Mouse (Mus musculus): ENCODE results near the gene Olfr487. TPM values are rescaled to one million over a fixed set of nuclear protein-coding genes. Genes with fewer than 3 reads are reported as not detected.

Gene Olfr487
- total and polyA plus RNA-seq, 2 experiments from 2014 or later = not detected

GRCm38 (mm10) chr7:108159771-108160170 is 54.7 kb downstream of the Olfr487 start, which contains the start of gene Olfr485:
TSS of gene Olfr485 (minus strand) at chr7:108159871.
- H3K36me3 ChIP-seq (ENCODE audit: insufficient read depth, low read length) = no peaks in the 10 kb centered on the region
- no peak within 1 kb of the TSS for H3K27ac ChIP-seq
- no peak within 1 kb of the TSS for H3K9ac ChIP-seq (replicated peaks; ENCODE audit: low read length)
- ATAC-seq = no peak
- DNase-seq (ENCODE audit: low spot score) = no peak
- no peaks in the 10 kb centered on the region for H3K4me1 ChIP-seq (ENCODE audit: insufficient read depth, low read length)
- no peaks in the 10 kb centered on the region for H3K9me3 ChIP-seq (ENCODE audit: low read length)
- no peak within 1 kb of the TSS for H3K4me3 ChIP-seq (ENCODE audit: low read length)
- TF ChIP-seq CTCF (IDR thresholded peaks at IDR 0.05; ENCODE audit: low read depth) = no peak
- H3K4me2 ChIP-seq (ENCODE audit: low read depth, low read length) = no peak within 1 kb of the TSS
- no peaks in the 10 kb centered on the region for H3K27me3 ChIP-seq (ENCODE audit: insufficient read depth, low read length)

Other genes starting within 250 kb of the Olfr487 start
- not detected in 2 replicates for gene Olfr476, start 249.8 kb downstream of the Olfr487 start, total RNA-seq (2014; rRNA removed)
- gene Olfr476, start 249.8 kb downstream of the Olfr487 start, polyA plus RNA-seq (2015; fragmentation: Nextera tagmentation; extraction: Ambion mirVana) = not detected in 2 replicates
- gene Olfr477, start 227.9 kb downstream of the Olfr487 start, total RNA-seq (2014; rRNA removed) = not detected in 2 replicates
- gene Olfr477, start 227.9 kb downstream of the Olfr487 start, polyA plus RNA-seq (2015; fragmentation: Nextera tagmentation; extraction: Ambion mirVana) = not detected in 2 replicates
- gene Olfr478, start 180.6 kb downstream of the Olfr487 start, total RNA-seq (2014; rRNA removed) = not detected in 2 replicates
- not detected in 2 replicates for gene Olfr478, start 180.6 kb downstream of the Olfr487 start, polyA plus RNA-seq (2015; fragmentation: Nextera tagmentation; extraction: Ambion mirVana)
- not detected in 2 replicates for gene Olfr479, start 163.9 kb downstream of the Olfr487 start, total RNA-seq (2014; rRNA removed)
- not detected in 2 replicates for gene Olfr479, start 163.9 kb downstream of the Olfr487 start, polyA plus RNA-seq (2015; fragmentation: Nextera tagmentation; extraction: Ambion mirVana)
- not detected in 2 replicates for gene Olfr480, start 147.3 kb downstream of the Olfr487 start, total RNA-seq (2014; rRNA removed)
- gene Olfr480, start 147.3 kb downstream of the Olfr487 start, polyA plus RNA-seq (2015; fragmentation: Nextera tagmentation; extraction: Ambion mirVana) = not detected in 2 replicates
- gene Olfr481, start 134.8 kb downstream of the Olfr487 start, total RNA-seq (2014; rRNA removed) = not detected in 2 replicates
- not detected in 2 replicates for gene Olfr481, start 134.8 kb downstream of the Olfr487 start, polyA plus RNA-seq (2015; fragmentation: Nextera tagmentation; extraction: Ambion mirVana)
- gene Olfr482, start 117.0 kb downstream of the Olfr487 start, total RNA-seq (2014; rRNA removed) = not detected in 2 replicates
- gene Olfr482, start 117.0 kb downstream of the Olfr487 start, polyA plus RNA-seq (2015; fragmentation: Nextera tagmentation; extraction: Ambion mirVana) = 0.14 TPM in 1 of 2 replicates, not detected in the other
- not detected in 2 replicates for gene Olfr483, start 113.8 kb downstream of the Olfr487 start, total RNA-seq (2014; rRNA removed)
- gene Olfr483, start 113.8 kb downstream of the Olfr487 start, polyA plus RNA-seq (2015; fragmentation: Nextera tagmentation; extraction: Ambion mirVana) = not detected in 2 replicates
- gene Olfr484, start 87.2 kb downstream of the Olfr487 start, total RNA-seq (2014; rRNA removed) = not detected in 2 replicates
- gene Olfr484, start 87.2 kb downstream of the Olfr487 start, polyA plus RNA-seq (2015; fragmentation: Nextera tagmentation; extraction: Ambion mirVana) = not detected in 2 replicates
- gene Olfr485, start 54.8 kb downstream of the Olfr487 start, total RNA-seq (2014; rRNA removed) = not detected in 2 replicates
- not detected in 2 replicates for gene Olfr485, start 54.8 kb downstream of the Olfr487 start, polyA plus RNA-seq (2015; fragmentation: Nextera tagmentation; extraction: Ambion mirVana)
- gene Olfr486, start 41.9 kb downstream of the Olfr487 start, total RNA-seq (2014; rRNA removed) = not detected in 2 replicates
- gene Olfr486, start 41.9 kb downstream of the Olfr487 start, polyA plus RNA-seq (2015; fragmentation: Nextera tagmentation; extraction: Ambion mirVana) = not detected in 2 replicates
- not detected in 2 replicates for gene Olfr488, start 43.7 kb upstream of the Olfr487 start, total RNA-seq (2014; rRNA removed)
- not detected in 2 replicates for gene Olfr488, start 43.7 kb upstream of the Olfr487 start, polyA plus RNA-seq (2015; fragmentation: Nextera tagmentation; extraction: Ambion mirVana)
- gene Olfr490, start 74.3 kb upstream of the Olfr487 start, total RNA-seq (2014; rRNA removed) = not detected in 2 replicates
- not detected in 2 replicates for gene Olfr490, start 74.3 kb upstream of the Olfr487 start, polyA plus RNA-seq (2015; fragmentation: Nextera tagmentation; extraction: Ambion mirVana)
- not detected in 2 replicates for gene Olfr491, start 98.8 kb upstream of the Olfr487 start, total RNA-seq (2014; rRNA removed)
- gene Olfr491, start 98.8 kb upstream of the Olfr487 start, polyA plus RNA-seq (2015; fragmentation: Nextera tagmentation; extraction: Ambion mirVana) = not detected in 2 replicates
- not detected in 2 replicates for gene Olfr492, start 109.0 kb upstream of the Olfr487 start, total RNA-seq (2014; rRNA removed)
- not detected in 2 replicates for gene Olfr492, start 109.0 kb upstream of the Olfr487 start, polyA plus RNA-seq (2015; fragmentation: Nextera tagmentation; extraction: Ambion mirVana)
- gene Olfr493, start 132.3 kb upstream of the Olfr487 start, total RNA-seq (2014; rRNA removed) = not detected in 2 replicates
- not detected in 2 replicates for gene Olfr493, start 132.3 kb upstream of the Olfr487 start, polyA plus RNA-seq (2015; fragmentation: Nextera tagmentation; extraction: Ambion mirVana)
- not detected in 2 replicates for gene Olfr494, start 150.7 kb upstream of the Olfr487 start, total RNA-seq (2014; rRNA removed)
- gene Olfr494, start 150.7 kb upstream of the Olfr487 start, polyA plus RNA-seq (2015; fragmentation: Nextera tagmentation; extraction: Ambion mirVana) = not detected in 2 replicates
- gene Olfr495, start 178.5 kb upstream of the Olfr487 start, total RNA-seq (2014; rRNA removed) = not detected in 2 replicates
- not detected in 2 replicates for gene Olfr495, start 178.5 kb upstream of the Olfr487 start, polyA plus RNA-seq (2015; fragmentation: Nextera tagmentation; extraction: Ambion mirVana)
- not detected in 2 replicates for gene Olfr497, start 205.8 kb upstream of the Olfr487 start, total RNA-seq (2014; rRNA removed)
- not detected in 2 replicates for gene Olfr497, start 205.8 kb upstream of the Olfr487 start, polyA plus RNA-seq (2015; fragmentation: Nextera tagmentation; extraction: Ambion mirVana)

All from hindbrain, postnatal 0 days (tissue).